Mouse (Mus musculus) stomach, postnatal 0 days (tissue): ENCODE results near the gene Sypl2. TPM values are rescaled to one million over a fixed set of nuclear protein-coding genes. Genes with fewer than 3 reads are reported as not detected.

Source experiments
- ATAC-seq: fragments of 200-750 bp; cut with Nextera tagmentation; 2 replicates; pipeline ENCODE4 v1.8.0; 2017; ENCODE audit not compliant: low FRiP score, low TSS enrichment
- DNase-seq: peaks from one replicate; pipeline ENCODE4 v3.0.0-alpha.2; 2016; ENCODE audit warnings: low spot score
- H3K27ac ChIP-seq: fragments of 300-500 bp; sonication (generic); replicated peaks from 2 replicates; pipeline ENCODE4 v1.5.1; 2014; ENCODE audit warnings: mild to moderate bottlenecking, control low read depth
- H3K27me3 ChIP-seq: fragments of 300-500 bp; sonication (generic); 2 replicates; pipeline ENCODE4 v1.6.1; 2014; ENCODE audit warnings: low read length; ENCODE audit not compliant: control insufficient read depth, insufficient read depth
- H3K36me3 ChIP-seq: fragments of 300-500 bp; sonication (generic); 2 replicates; pipeline ENCODE4 v1.6.1; 2014; ENCODE audit warnings: low read length, mixed read lengths; ENCODE audit not compliant: control insufficient read depth, insufficient read depth
- H3K4me1 ChIP-seq: fragments of 300-500 bp; sonication (generic); replicated peaks from 2 replicates; pipeline ENCODE4 v1.6.1; 2014; ENCODE audit warnings: antibody characterized with exemption; ENCODE audit not compliant: control insufficient read depth, insufficient read depth
- H3K4me2 ChIP-seq: fragments of 300-500 bp; sonication (generic); replicated peaks from 2 replicates; pipeline ENCODE4 v1.6.1; 2014; ENCODE audit warnings: low read depth, mild to moderate bottlenecking, control low read depth, moderate library complexity
- H3K4me3 ChIP-seq: fragments of 300-500 bp; sonication (generic); 2 replicates; pipeline ENCODE4 v1.5.1; 2014; ENCODE audit warnings: low read depth, low read length, control low read depth
- H3K9ac ChIP-seq: fragments of 300-500 bp; sonication (generic); 2 replicates; pipeline ENCODE4 v1.6.1; 2014; ENCODE audit warnings: mild to moderate bottlenecking, low read length, control low read depth, mixed read lengths
- H3K9me3 ChIP-seq: fragments of 300-500 bp; sonication (generic); 2 replicates; pipeline ENCODE4 v1.6.1; 2016; ENCODE audit warnings: low read length; ENCODE audit not compliant: control insufficient read depth
- CTCF ChIP-seq: IDR thresholded peaks from 2 replicates; pipeline ENCODE4 v1.5.1; 2016; ENCODE audit warnings: antibody characterized with exemption, low read depth, mild to moderate bottlenecking, moderate library complexity
- EP300 ChIP-seq: optimal IDR thresholded peaks from 2 replicates; pipeline ENCODE3; 2016; ENCODE audit warnings: antibody characterized with exemption
- WGBS: fragments of 180-500 bp; shearing (Covaris S2); extraction: QIAGEN DNeasy Blood & Tissue Kit; methylation state at CpG from one replicate; pipeline ENCODE4 v1.1.7; 2014; 5-methylcytosine and 5-hydroxymethylcytosine counted together
- polyA plus RNA-seq: library from polyadenylated mRNA; unstranded; fragments of >200 nt; fragmentation: Nextera tagmentation; extraction: Ambion mirVana; gene quantifications from 2 replicates; pipeline ENCODE4 v1.2.1, GENCODE M21; 2015

Gene Sypl2
- polyA plus RNA-seq, 1 experiment from 2014 or later = 0.04 TPM

GRCm38 (mm10) chr3:108209536-108209935 is 16.9 kb downstream of the Sypl2 start:
- Histone ChIP-seq H3K36me3 (no peaks in the 10 kb centered on the region; the same call in 1 of the 2 replicates), H3K4me3 (peak overlapping the region; percentile 76), H3K27ac (no peak overlapping the region), H3K4me1 (peaks cover 5% of the 10 kb centered on the region; the same call in 1 of the 2 replicates), H3K27me3 (no peaks in the 10 kb centered on the region), H3K4me2 (peak overlapping the region; percentile 73), H3K9me3 (no peaks in the 10 kb centered on the region), H3K9ac (peak overlapping the region; percentile 87)
- ATAC-seq = no peak
- DNase-seq = no peak
- no peak for TF ChIP-seq EP300
- no peak for TF ChIP-seq CTCF
- WGBS = 5% methylated on average over 8 of the region's 8 CpGs

GRCm38 (mm10) chr3:108209001-108209400 is 17.4 kb downstream of the Sypl2 start:
- 0 out of 2 replicates have a peak overlapping the region, but pooled peaks have one; percentile 87 for H3K9ac ChIP-seq
- TF ChIP-seq CTCF (no peak), EP300 (no peak)
- no peak for ATAC-seq
- peaks cover 5% of the 10 kb centered on the region; the same call in 1 of the 2 replicates for H3K4me1 ChIP-seq
- no peak overlapping the region for H3K27ac ChIP-seq
- peak overlapping the region; percentile 73; the same call in 1 of the 2 replicates for H3K4me2 ChIP-seq
- no peak for DNase-seq
- H3K4me3 ChIP-seq = peak overlapping the region; percentile 76
- no peaks in the 10 kb centered on the region; the same call in 1 of the 2 replicates for H3K36me3 ChIP-seq
- no peaks in the 10 kb centered on the region for H3K9me3 ChIP-seq
- no peaks in the 10 kb centered on the region for H3K27me3 ChIP-seq
- WGBS = 68% methylated on average over 3 of the region's 3 CpGs

- Histone ChIP-seq H3K36me3 (no peaks in the 10 kb centered on the region; the same call in 1 of the 2 replicates), H3K9me3 (no peaks in the 10 kb centered on the region), H3K27ac (no peak overlapping the region), H3K4me1 (peaks cover 5% of the 10 kb centered on the region; the same call in 1 of the 2 replicates), H3K27me3 (no peaks in the 10 kb centered on the region), H3K4me2 (peak overlapping the region; percentile 14; the same call in 1 of the 2 replicates), H3K9ac (no peak overlapping the region), H3K4me3 (no peak overlapping the region)
- ATAC-seq (no peak), DNase-seq (peak; percentile 24)
- TF ChIP-seq CTCF (no peak), EP300 (no peak)
- WGBS = 55% methylated on average over 15 of the region's 15 CpGs
Measured at GRCm38 (mm10) chr3:108206731-108207375, 19.6 kb downstream of the Sypl2 start.

GRCm38 (mm10) chr3:108205601-108206000 is 20.8 kb downstream of the Sypl2 start:
- Histone ChIP-seq H3K27ac (no peak overlapping the region), H3K4me2 (no peak overlapping the region), H3K9ac (no peak overlapping the region), H3K36me3 (no peaks in the 10 kb centered on the region; the same call in 1 of the 2 replicates), H3K9me3 (no peaks in the 10 kb centered on the region), H3K27me3 (no peaks in the 10 kb centered on the region), H3K4me3 (no peak overlapping the region), H3K4me1 (peaks cover 8% of the 10 kb centered on the region; the same call in 1 of the 2 replicates)
- DNase-seq (no peak), ATAC-seq (no peak)
- TF ChIP-seq EP300 (no peak), CTCF (no peak)
- WGBS = 90% methylated on average over 8 of the region's 8 CpGs

GRCm38 (mm10) chr3:108204470-108204869 is 22.0 kb downstream of the Sypl2 start:
- Histone ChIP-seq H3K36me3 (no peaks in the 10 kb centered on the region; the same call in 1 of the 2 replicates), H3K27me3 (no peaks in the 10 kb centered on the region), H3K9ac (no peak overlapping the region), H3K4me3 (no peak overlapping the region), H3K9me3 (no peaks in the 10 kb centered on the region), H3K4me1 (peaks cover 8% of the 10 kb centered on the region; the same call in 1 of the 2 replicates), H3K27ac (no peak overlapping the region), H3K4me2 (no peak overlapping the region)
- DNase-seq (peak; percentile 16), ATAC-seq (no peak)
- 82% methylated on average over 11 of the region's 11 CpGs for WGBS
- TF ChIP-seq EP300 (no peak), CTCF (no peak)
